ENCODE assay signal across 8 mouse cellular contexts in the genomic region with DNA sequence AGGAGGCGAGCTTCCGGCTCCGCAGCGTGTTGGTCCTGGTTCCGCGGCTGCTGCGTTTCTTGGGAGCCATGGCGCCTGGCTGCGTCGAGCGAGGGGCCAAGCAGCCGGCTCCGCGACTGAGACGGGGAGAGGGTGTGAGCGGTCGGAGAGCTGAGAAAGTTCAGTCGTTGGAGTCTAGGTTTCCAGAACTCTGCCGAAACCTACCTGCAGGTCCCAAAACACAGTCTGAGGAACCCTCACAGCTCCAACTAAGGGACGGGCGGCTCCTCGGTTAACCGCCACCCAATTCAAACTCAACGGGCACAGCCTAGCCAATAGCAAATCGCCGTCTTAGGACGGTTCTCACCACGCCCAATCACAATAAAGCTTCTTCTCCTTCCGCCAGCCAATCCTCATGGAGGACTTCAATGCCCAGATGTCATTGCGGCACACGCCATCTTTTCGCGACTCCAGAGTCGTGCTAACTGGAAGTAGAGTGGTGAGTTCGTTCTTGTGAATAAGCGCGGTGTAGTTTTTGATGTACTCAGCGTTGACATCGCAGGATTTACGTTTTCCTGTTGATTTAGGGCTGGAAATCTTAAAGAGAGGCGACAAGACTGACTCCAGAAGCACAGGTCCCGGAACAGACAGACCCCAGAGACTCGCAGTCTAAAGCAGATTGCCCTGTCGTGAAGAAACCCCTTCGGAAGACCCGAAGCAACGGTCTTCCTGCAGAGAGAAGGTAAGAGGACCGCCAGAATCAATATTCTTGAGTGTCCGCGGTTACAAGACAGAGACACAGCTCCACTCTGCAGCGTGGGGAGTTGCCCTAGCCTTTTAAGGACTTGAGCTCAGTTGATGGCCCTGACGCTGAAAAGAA. TPM values are rescaled to one million over a fixed set of nuclear protein-coding genes. Genes with fewer than 3 reads are reported as not detected.
DNase-seq lines count a peak whose midpoint lies in the region; ATAC-seq lines count a peak whose summit lies in the region.

9930104L06Rik (plus strand) TSS at position 436 of the 859 bp plus-strand sequence.

- H3K27me3 ChIP-seq in hindbrain, embryonic 11.5 days (ENCODE audit: control insufficient read depth, insufficient read depth, low read length): no peaks in the 10 kb centered on the region

- no peaks in the 10 kb centered on the region for H3K9me3 ChIP-seq in hindbrain, embryonic 11.5 days (ENCODE audit: control insufficient read depth, low read length)

- H3K36me3 ChIP-seq in hindbrain, embryonic 11.5 days (ENCODE audit: control insufficient read depth, insufficient read depth, low read length): no peaks in the 10 kb centered on the region

- under 1% methylated on average over 52 of the region's 52 CpGs for WGBS in hindbrain, embryonic 11.5 days

- peak within 1 kb of the TSS; percentile 79 for H3K9ac ChIP-seq in hindbrain, embryonic 11.5 days (ENCODE audit: low read depth, low read length)

- H3K4me1 ChIP-seq in hindbrain, embryonic 11.5 days (replicated peaks; ENCODE audit: control insufficient read depth, insufficient read depth, low read length): peaks cover 3% of the 10 kb centered on the region

- ATAC-seq in hindbrain, embryonic 11.5 days (ENCODE audit: low FRiP score): peak; percentile 99

- H3K4me3 ChIP-seq in hindbrain, embryonic 11.5 days (ENCODE audit: low read depth, low read length): peak within 1 kb of the TSS; percentile 91

- no peak within 1 kb of the TSS for H3K27ac ChIP-seq in hindbrain, embryonic 11.5 days (ENCODE audit: low read depth, low read length)

- DNase-seq in Muller cell, postnatal 12 days (ENCODE audit: inconsistent ontology term): peak; percentile 93
- peak; percentile 96 for DNase-seq in cerebellum, adult 9-11 months
- DNase-seq in frontal cortex, adult 2 months (ENCODE audit: extremely low spot score in 1 of 2, low spot score in 1 of 2): peak; percentile 95 to 98
- peak; percentile 97 for DNase-seq in hindbrain, embryonic 11.5 days (ENCODE audit: low spot score)
- peak; percentile 91 to 93 for DNase-seq in layer of hippocampus, postnatal 10 days (ENCODE audit: low spot score in 2 of 2)
- DNase-seq in lung, postnatal 10 days: peak; percentile 97
- DNase-seq in ovary, postnatal 36 days (ENCODE audit: low spot score): peak; percentile 89
- peak; percentile 92 for DNase-seq in thymus, postnatal 25 days

- peak within 1 kb of the TSS; percentile 65 for H3K4me2 ChIP-seq in hindbrain, embryonic 11.5 days (replicated peaks; ENCODE audit: low read depth, low read length)

RNA-seq across cellular contexts. Expression of gene 9930104L06Rik, which starts in this region (rescaled TPM):
- 20.9 and 21.3 TPM in 2 replicates for polyA plus RNA-seq in frontal cortex, adult 2 months (2012; rRNA removed)
- 4.2 and 5.5 TPM in 2 replicates for polyA plus RNA-seq in hindbrain, embryonic 11.5 days (2014; fragmentation: Nextera tagmentation; extraction: Ambion mirVana)
- total RNA-seq in layer of hippocampus, postnatal 10 days (2021): 10 to 100 TPM; 19.0 to 21.8 TPM
